Mouse (Mus musculus) myocyte (in vitro differentiated cells): Measurements from ENCODE around the gene Spryd3. TPM values are rescaled to one million over a fixed set of nuclear protein-coding genes. Genes with fewer than 3 reads are reported as not detected.

Experiments
- H3K27me3 ChIP-seq: one replicate; pipeline ENCODE4 v1.6.1; 2011; ENCODE audit not compliant: control insufficient read depth, insufficient read depth, insufficient read length
- H3K36me3 ChIP-seq: one replicate; pipeline ENCODE4 v1.6.1; 2011; ENCODE audit not compliant: control insufficient read depth, insufficient read depth
- H3K4me2 ChIP-seq: one replicate; pipeline ENCODE4 v1.6.1; 2011; ENCODE audit warnings: low read depth, control low read depth
- H3K4me3 ChIP-seq: one replicate; pipeline ENCODE4 v1.5.1; 2011; ENCODE audit warnings: mild to moderate bottlenecking, control low read depth, moderate library complexity
- H3K79me2 ChIP-seq: one replicate; pipeline ENCODE4 v1.6.1; 2011; ENCODE audit not compliant: control insufficient read depth, insufficient read depth
- H3ac ChIP-seq: one replicate; pipeline ENCODE4 v1.6.1; 2011; ENCODE audit not compliant: control insufficient read depth, insufficient read length
- CEBPB ChIP-seq: IDR thresholded peaks from 2 replicates; pipeline ENCODE4 v1.6.1; 2011; ENCODE audit warnings: mild to moderate bottlenecking, moderate library complexity; ENCODE audit not compliant: poor library complexity, insufficient read depth, severe bottlenecking
- E2F4 ChIP-seq: IDR thresholded peaks from one replicate; pipeline ENCODE4 v1.6.1; 2011; ENCODE audit warnings: mild to moderate bottlenecking, control low read depth, moderate library complexity; ENCODE audit not compliant: insufficient read depth
- MAX ChIP-seq: IDR thresholded peaks from one replicate; pipeline ENCODE4 v1.6.1; 2011; ENCODE audit warnings: low read depth, mild to moderate bottlenecking, control low read depth
- MYOD1 ChIP-seq, 3 experiments: IDR thresholded peaks; one replicate each; pipeline ENCODE4 v1.6.1; 2011; ENCODE audit warnings: control low read depth in 2 of 3, low read depth in 2 of 3, mild to moderate bottlenecking in 2 of 3, moderate library complexity in 1 of 3; ENCODE audit not compliant: insufficient read length in 2 of 3, control insufficient read depth in 1 of 3
- MYOG ChIP-seq, 3 experiments: IDR thresholded peaks; one replicate each; pipeline ENCODE4 v1.6.1; 2011; ENCODE audit warnings: control low read depth in 2 of 3, low read depth in 2 of 3, mild to moderate bottlenecking in 2 of 3; ENCODE audit not compliant: insufficient read length in 2 of 3, control insufficient read depth in 1 of 3, insufficient read depth in 1 of 3
- POLR2A ChIP-seq: IDR thresholded peaks from one replicate; pipeline ENCODE4 v1.6.1; 2011; ENCODE audit warnings: low read depth, mild to moderate bottlenecking, control low read depth, moderate library complexity; ENCODE audit not compliant: insufficient read length
- POLR2AphosphoS2 ChIP-seq: IDR thresholded peaks from one replicate; pipeline ENCODE4 v1.6.1; 2011; ENCODE audit warnings: low read depth, control low read depth; ENCODE audit not compliant: insufficient read length
- REST ChIP-seq: IDR thresholded peaks from one replicate; pipeline ENCODE4 v1.6.1; 2011; ENCODE audit warnings: mild to moderate bottlenecking, control low read depth, moderate library complexity; ENCODE audit not compliant: insufficient read depth, insufficient read length
- TCF12 ChIP-seq: IDR thresholded peaks from one replicate; pipeline ENCODE4 v1.6.1; 2011; ENCODE audit warnings: mild to moderate bottlenecking, control low read depth; ENCODE audit not compliant: poor library complexity, insufficient read depth, severe bottlenecking
- TCF3 ChIP-seq: IDR thresholded peaks from one replicate; pipeline ENCODE4 v1.6.1; 2011; ENCODE audit warnings: low read depth, control low read depth; ENCODE audit not compliant: insufficient read length
- USF1 ChIP-seq: IDR thresholded peaks from one replicate; pipeline ENCODE4 v1.6.1; 2011; ENCODE audit warnings: low read depth, mild to moderate bottlenecking, control low read depth, moderate library complexity
- polyA plus RNA-seq: library from polyadenylated mRNA; unstranded; fragments of >200 nt; fragmentation: generic; extraction: Trizol; gene quantifications from one replicate; pipeline ENCODE4 v1.2.1, GENCODE M21; 2012; ENCODE audit warnings: missing spikeins

Spryd3 gene
- polyA plus RNA-seq, 1 experiment, result 51.0 TPM

- Histone ChIP-seq H3K4me3 (no peak overlapping the region), H3K79me2 (no peaks in the 10 kb centered on the region), H3K4me2 (no peak overlapping the region), H3K36me3 (peaks cover 55% of the 10 kb centered on the region), H3ac (no peak overlapping the region), H3K27me3 (no peaks in the 10 kb centered on the region)
- TF ChIP-seq TCF12 (no peak), POLR2A (peak; percentile 61), POLR2AphosphoS2 (peak; percentile 97), REST (no peak), USF1 (no peak)
Measured at GRCm38 (mm10) chr15:102116753-102117415, 19.1 kb downstream of the Spryd3 start.

GRCm38 (mm10) chr15:102115731-102116231, 20.3 kb downstream of the Spryd3 start:
- Histone ChIP-seq H3K36me3 (peaks cover 56% of the 10 kb centered on the region), H3K4me2 (no peak overlapping the region), H3K4me3 (no peak overlapping the region), H3K79me2 (no peaks in the 10 kb centered on the region), H3K27me3 (no peaks in the 10 kb centered on the region), H3ac (no peak overlapping the region)
- TF ChIP-seq POLR2AphosphoS2, result peak; percentile 87
- no peak for TF ChIP-seq CEBPB
- peak; percentile 44 for TF ChIP-seq POLR2A
- peak in 1 of 3 experiments; percentile 33 for TF ChIP-seq MYOD1 (IDR thresholded peaks at IDR 0.05; ENCODE audit: control insufficient read depth in 1 of 3, insufficient read length in 2 of 3, low read depth in 2 of 3)

DNA sequence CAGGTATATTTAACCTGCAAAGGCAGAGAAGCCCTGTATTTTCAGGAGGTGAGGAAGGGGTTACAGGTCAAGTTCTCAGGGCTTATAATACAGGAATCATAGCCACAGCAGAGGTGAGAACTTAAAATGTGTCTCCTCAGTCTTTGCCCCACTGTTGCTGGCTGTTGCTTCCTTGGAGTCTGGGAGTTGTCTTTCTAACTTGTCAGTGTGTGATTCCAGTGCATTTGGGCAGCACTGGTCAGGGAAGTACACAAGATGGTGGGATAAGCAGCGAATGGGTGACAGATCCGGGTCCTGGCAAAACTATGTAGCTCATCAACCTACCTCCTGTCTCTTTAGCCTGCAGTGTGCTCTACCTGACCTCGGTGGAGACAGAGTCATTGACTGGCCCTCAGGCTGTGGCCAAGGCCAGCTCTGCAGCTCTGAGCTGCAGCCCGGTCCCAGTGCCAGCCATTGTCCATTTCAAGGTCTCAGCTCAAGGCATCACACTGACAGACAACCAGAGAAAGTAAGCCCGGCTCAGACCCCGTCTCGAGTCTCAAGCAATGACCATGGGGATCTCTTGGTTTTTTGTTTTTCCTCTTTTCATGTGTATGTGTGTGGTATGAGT, 21.3 kb downstream of the Spryd3 start:
- Histone ChIP-seq H3K27me3 (no peaks in the 10 kb centered on the region), H3ac (no peak overlapping the region), H3K4me2 (no peak overlapping the region), H3K4me3 (no peak overlapping the region), H3K79me2 (peaks cover 6% of the 10 kb centered on the region), H3K36me3 (peaks cover 66% of the 10 kb centered on the region)
- no peak for TF ChIP-seq REST
- no peak for TF ChIP-seq E2F4
- TF ChIP-seq POLR2AphosphoS2, result peak; percentile 85
- no peak for TF ChIP-seq USF1
- peak; percentile 44 for TF ChIP-seq POLR2A
- no peak for TF ChIP-seq TCF12

GRCm38 (mm10) chr15:102113674-102114073, 22.4 kb downstream of the Spryd3 start:
- Histone ChIP-seq H3K27me3 (no peaks in the 10 kb centered on the region), H3K79me2 (peaks cover 6% of the 10 kb centered on the region), H3ac (no peak overlapping the region), H3K4me2 (no peak overlapping the region), H3K36me3 (peaks cover 77% of the 10 kb centered on the region), H3K4me3 (no peak overlapping the region)
- TF ChIP-seq TCF3 (no peak), POLR2AphosphoS2 (peak; percentile 85)

GRCm38 (mm10) chr15:102112827-102113226, 23.2 kb downstream of the Spryd3 start:
- H3K36me3 ChIP-seq, result peaks cover 78% of the 10 kb centered on the region
- H3K27me3 ChIP-seq, result no peaks in the 10 kb centered on the region
- H3K4me2 ChIP-seq, result no peak overlapping the region
- no peak overlapping the region for H3K4me3 ChIP-seq
- peak; percentile 45 for TF ChIP-seq POLR2AphosphoS2
- no peak for TF ChIP-seq TCF3
- H3ac ChIP-seq, result no peak overlapping the region
- peaks cover 6% of the 10 kb centered on the region for H3K79me2 ChIP-seq

- peaks cover 9% of the 10 kb centered on the region for H3K79me2 ChIP-seq
- TF ChIP-seq REST (no peak), POLR2AphosphoS2 (peak; percentile 64)
- no peak overlapping the region for H3K4me2 ChIP-seq
- H3K36me3 ChIP-seq, result peaks cover 83% of the 10 kb centered on the region
- H3K4me3 ChIP-seq, result no peak overlapping the region
- H3ac ChIP-seq, result no peak overlapping the region
- no peaks in the 10 kb centered on the region for H3K27me3 ChIP-seq
Measured at GRCm38 (mm10) chr15:102112181-102112580, 23.9 kb downstream of the Spryd3 start.

DNA sequence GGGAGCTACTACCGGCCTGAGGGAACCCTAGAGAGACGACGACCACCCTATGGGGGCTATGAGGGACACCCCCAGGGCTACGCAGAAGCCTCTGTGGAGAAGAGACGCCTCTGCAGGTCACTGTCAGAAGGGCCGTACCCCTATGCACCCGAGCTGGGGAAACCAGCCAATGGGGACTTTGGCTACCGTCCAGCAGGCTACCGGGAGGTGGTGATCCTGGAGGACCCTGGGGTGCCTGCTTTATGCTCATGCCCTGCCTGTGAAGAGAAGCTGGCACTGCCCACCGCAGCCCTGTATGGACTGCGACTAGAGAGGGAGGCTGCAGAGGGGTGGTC, 24.6 kb downstream of the Spryd3 start:
- TF ChIP-seq POLR2A, result no peak
- no peak for TF ChIP-seq MYOG (IDR thresholded peaks at IDR 0.05; ENCODE audit: control insufficient read depth in 1 of 3, insufficient read depth in 1 of 3, insufficient read length in 2 of 3, low read depth in 2 of 3)
- TF ChIP-seq USF1, result no peak
- no peak for TF ChIP-seq REST
- no peak for TF ChIP-seq MAX
- no peak for TF ChIP-seq TCF12
- no peak for TF ChIP-seq MYOD1 (IDR thresholded peaks at IDR 0.05; ENCODE audit: control insufficient read depth in 1 of 3, insufficient read length in 2 of 3, low read depth in 2 of 3)
- no peak for TF ChIP-seq TCF3
- H3K4me3 ChIP-seq, result no peak overlapping the region
- H3ac ChIP-seq, result no peak overlapping the region
- no peak overlapping the region for H3K4me2 ChIP-seq
- peaks cover 83% of the 10 kb centered on the region for H3K36me3 ChIP-seq
- H3K79me2 ChIP-seq, result peaks cover 13% of the 10 kb centered on the region
- H3K27me3 ChIP-seq, result no peaks in the 10 kb centered on the region
